Mouse (Mus musculus): ENCODE results near the gene Pxn. TPM values are rescaled to one million over a fixed set of nuclear protein-coding genes. Genes with fewer than 3 reads are reported as not detected.

Gene Pxn
- total and polyA plus RNA-seq, 2 experiments, result 10.5 to 40.2 TPM

GRCm38 (mm10) chr5:115565403-115565802, 58.9 kb downstream of the Pxn start:
- peaks cover 25% of the 10 kb centered on the region for H3K4me1 ChIP-seq (ENCODE audit: control insufficient read depth, insufficient read depth, low read length)
- peak overlapping the region; percentile 94 for H3K4me3 ChIP-seq (ENCODE audit: insufficient read depth, low read depth, low read length)
- DNase-seq (ENCODE audit: extremely low read depth, low read depth, low spot score), result no peak
- peaks cover 27% of the 10 kb centered on the region for H3K79me2 ChIP-seq (ENCODE audit: control insufficient read depth, insufficient read depth, low read length)
- TF ChIP-seq CTCF (IDR thresholded peaks at IDR 0.05; ENCODE audit: low read depth, low read length) (no peak), POLR2A (IDR thresholded peaks at IDR 0.05; ENCODE audit: extremely low read depth, insufficient read depth, low read length) (no peak)
- peaks cover 22% of the 10 kb centered on the region for H3K36me3 ChIP-seq (ENCODE audit: control insufficient read depth, insufficient read depth, low read length)
- no peaks in the 10 kb centered on the region for H3K27me3 ChIP-seq (ENCODE audit: control insufficient read depth, insufficient read depth, low read length)
- peak overlapping the region; percentile 19; the same call in 1 of the 2 replicates for H3K27ac ChIP-seq (replicated peaks; ENCODE audit: insufficient read depth, low read depth, low read length)
- peak overlapping the region; percentile 89 for H3K9ac ChIP-seq (ENCODE audit: low read depth, low read length)
- WGBS, result under 1% methylated on average over 28 of the region's 46 CpGs

GRCm38 (mm10) chr5:115568681-115569080, 62.2 kb downstream of the Pxn start:
- Histone ChIP-seq H3K36me3 (ENCODE audit: control insufficient read depth, insufficient read depth, low read length) (peaks cover 6% of the 10 kb centered on the region; the same call in 1 of the 2 replicates), H3K27ac (replicated peaks; ENCODE audit: insufficient read depth, low read depth, low read length) (peak overlapping the region; percentile 63), H3K9ac (ENCODE audit: low read depth, low read length) (no peak overlapping the region), H3K4me1 (ENCODE audit: control insufficient read depth, insufficient read depth, low read length) (peaks cover 21% of the 10 kb centered on the region), H3K79me2 (ENCODE audit: control insufficient read depth, insufficient read depth, low read length) (peaks cover 37% of the 10 kb centered on the region), H3K4me3 (ENCODE audit: insufficient read depth, low read depth, low read length) (no peak overlapping the region), H3K27me3 (ENCODE audit: control insufficient read depth, insufficient read depth, low read length) (no peaks in the 10 kb centered on the region)
- 12% methylated on average over 10 of the region's 10 CpGs for WGBS
- TF ChIP-seq CTCF (IDR thresholded peaks at IDR 0.05; ENCODE audit: low read depth, low read length), result no peak
- no peak for TF ChIP-seq POLR2A (IDR thresholded peaks at IDR 0.05; ENCODE audit: extremely low read depth, insufficient read depth, low read length)
- peak; percentile 86 for DNase-seq (ENCODE audit: extremely low read depth, low read depth, low spot score)

- Histone ChIP-seq H3K27me3 (ENCODE audit: control insufficient read depth, insufficient read depth, low read length) (no peaks in the 10 kb centered on the region), H3K27ac (replicated peaks; ENCODE audit: insufficient read depth, low read depth, low read length) (peak overlapping the region; percentile 62), H3K79me2 (ENCODE audit: control insufficient read depth, insufficient read depth, low read length) (peaks cover 37% of the 10 kb centered on the region), H3K9ac (ENCODE audit: low read depth, low read length) (no peak overlapping the region), H3K36me3 (ENCODE audit: control insufficient read depth, insufficient read depth, low read length) (peaks cover 5% of the 10 kb centered on the region; the same call in 1 of the 2 replicates), H3K4me3 (ENCODE audit: insufficient read depth, low read depth, low read length) (no peak overlapping the region), H3K4me1 (ENCODE audit: control insufficient read depth, insufficient read depth, low read length) (peaks cover 21% of the 10 kb centered on the region)
- no peak for TF ChIP-seq POLR2A (IDR thresholded peaks at IDR 0.05; ENCODE audit: extremely low read depth, insufficient read depth, low read length)
- no peak for DNase-seq (ENCODE audit: extremely low read depth, low read depth, low spot score)
- 30% methylated on average over 11 of the region's 11 CpGs for WGBS
Measured at GRCm38 (mm10) chr5:115569308-115569707, 62.8 kb downstream of the Pxn start.

- WGBS, result 37% methylated on average over 4 of the region's 4 CpGs
- peak overlapping the region; percentile 62; the same call in 1 of the 2 replicates for H3K27ac ChIP-seq (replicated peaks; ENCODE audit: insufficient read depth, low read depth, low read length)
Measured at GRCm38 (mm10) chr5:115569721-115570120, 63.2 kb downstream of the Pxn start.

GRCm38 (mm10) chr5:115571086-115571485, 64.6 kb downstream of the Pxn start:
- Histone ChIP-seq H3K4me1 (ENCODE audit: control insufficient read depth, insufficient read depth, low read length) (peaks cover 17% of the 10 kb centered on the region), H3K36me3 (ENCODE audit: control insufficient read depth, insufficient read depth, low read length) (peaks cover 5% of the 10 kb centered on the region; the same call in 1 of the 2 replicates)

More at GRCm38 (mm10) chr5:115569721-115570120, 63.2 kb downstream of the Pxn start:
- Histone ChIP-seq H3K4me1 (ENCODE audit: control insufficient read depth, insufficient read depth, low read length) (peaks cover 21% of the 10 kb centered on the region), H3K36me3 (ENCODE audit: control insufficient read depth, insufficient read depth, low read length) (peaks cover 5% of the 10 kb centered on the region; the same call in 1 of the 2 replicates), H3K27me3 (ENCODE audit: control insufficient read depth, insufficient read depth, low read length) (no peaks in the 10 kb centered on the region), H3K9ac (ENCODE audit: low read depth, low read length) (no peak overlapping the region), H3K4me3 (ENCODE audit: insufficient read depth, low read depth, low read length) (no peak overlapping the region), H3K79me2 (ENCODE audit: control insufficient read depth, insufficient read depth, low read length) (peaks cover 37% of the 10 kb centered on the region)
- TF ChIP-seq CTCF (IDR thresholded peaks at IDR 0.05; ENCODE audit: low read depth, low read length) (no peak), POLR2A (IDR thresholded peaks at IDR 0.05; ENCODE audit: extremely low read depth, insufficient read depth, low read length) (no peak)
- peak; percentile 61 for DNase-seq (ENCODE audit: extremely low read depth, low read depth, low spot score)

More at GRCm38 (mm10) chr5:115571086-115571485, 64.6 kb downstream of the Pxn start:
- no peaks in the 10 kb centered on the region for H3K27me3 ChIP-seq (ENCODE audit: control insufficient read depth, insufficient read depth, low read length)
- peaks cover 26% of the 10 kb centered on the region; the same call in 1 of the 2 replicates for H3K79me2 ChIP-seq (ENCODE audit: control insufficient read depth, insufficient read depth, low read length)
- DNase-seq (ENCODE audit: extremely low read depth, low read depth, low spot score), result no peak
- no peak overlapping the region for H3K27ac ChIP-seq (replicated peaks; ENCODE audit: insufficient read depth, low read depth, low read length)
- WGBS, result 96% methylated on average over 7 of the region's 7 CpGs
- H3K4me3 ChIP-seq (ENCODE audit: insufficient read depth, low read depth, low read length), result no peak overlapping the region
- TF ChIP-seq POLR2A (IDR thresholded peaks at IDR 0.05; ENCODE audit: extremely low read depth, insufficient read depth, low read length), result no peak
- TF ChIP-seq CTCF (IDR thresholded peaks at IDR 0.05; ENCODE audit: low read depth, low read length), result no peak
- no peak overlapping the region for H3K9ac ChIP-seq (ENCODE audit: low read depth, low read length)

Data from liver, adult 2 months (tissue).